Mouse (Mus musculus): ENCODE results near the gene Rbm17.

- TF ChIP-seq GATA1 (IDR thresholded peaks at IDR 0.05; ENCODE audit: borderline replicate concordance, low read length) (no peak), FLI1 (IDR thresholded peaks at IDR 0.05; ENCODE audit: low read length) (no peak)
Measured at GRCm38 (mm10) chr2:11642451-11642941, 38.5 kb upstream of the Rbm17 start, which contains the start of gene Il2ra.

All from megakaryocyte, embryonic 14.5 days (primary cell).